Mouse (Mus musculus) frontal cortex, postnatal 10 days (tissue): ENCODE results near the gene Mapk3.

Experiments used
- DNase-seq, 2 experiments: peaks; one replicate each; pipeline ENCODE4 v3.0.0; 2022; ENCODE audit warnings: low spot score in 2 of 2, mixed read lengths in 1 of 2

Gene Mapk3

DNA sequence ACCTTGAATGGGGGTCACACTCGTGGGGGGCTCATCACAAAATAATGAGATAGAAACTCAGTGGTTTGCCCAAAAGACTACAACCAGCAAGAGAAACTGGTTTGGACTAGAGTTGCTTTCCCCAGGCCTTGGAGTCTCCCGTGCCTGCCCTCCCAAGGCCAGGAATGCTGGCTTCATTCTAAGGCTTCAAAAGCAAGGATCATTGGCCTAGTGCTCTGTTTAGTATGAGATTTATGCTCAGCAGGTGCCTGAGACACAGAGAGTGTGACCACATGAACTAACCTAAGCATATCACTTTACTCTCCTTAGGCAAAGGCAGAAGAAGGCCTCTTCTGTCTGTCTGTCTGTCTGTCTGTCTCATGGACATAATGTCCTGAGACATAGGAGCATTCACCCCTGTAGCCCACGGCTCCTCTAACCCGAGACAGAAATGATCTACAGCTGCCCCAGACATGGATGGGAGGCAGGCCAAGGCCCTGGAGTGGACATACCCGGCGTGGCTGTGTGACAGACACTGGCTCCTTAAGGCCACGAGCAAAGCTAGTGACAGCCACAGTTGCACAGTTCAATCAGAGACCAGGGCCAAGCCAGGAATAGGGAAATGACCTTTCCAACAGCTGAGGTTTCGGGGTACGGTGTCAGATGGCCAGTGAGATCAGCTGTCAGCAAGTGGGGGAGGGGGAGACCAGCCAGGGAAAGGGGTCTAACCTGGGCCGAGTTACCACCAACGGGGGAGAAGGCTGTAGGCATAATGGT lies 42.9 kb downstream of the Mapk3 start:
- no peak for DNase-seq

DNA sequence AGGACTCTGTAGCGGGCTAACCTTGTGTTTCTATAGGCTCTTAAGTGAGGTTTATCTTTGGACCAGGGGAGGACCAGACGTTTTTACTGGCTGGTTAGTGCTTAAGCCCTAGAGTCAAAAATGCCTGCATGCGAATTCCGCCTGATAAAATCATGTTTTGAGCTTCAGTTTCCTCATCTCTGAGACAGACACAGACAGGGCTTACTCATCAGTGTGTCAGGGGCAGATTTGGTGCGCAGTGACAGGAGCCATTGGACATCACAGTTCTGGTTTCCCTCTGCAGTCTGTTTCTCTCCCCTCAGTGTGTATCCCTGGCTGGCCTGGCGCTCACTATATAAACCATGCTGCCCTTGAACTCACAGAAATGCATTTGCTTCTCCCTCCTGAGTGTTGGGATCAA lies 43.8 kb downstream of the Mapk3 start:
- DNase-seq = no peak

DNA sequence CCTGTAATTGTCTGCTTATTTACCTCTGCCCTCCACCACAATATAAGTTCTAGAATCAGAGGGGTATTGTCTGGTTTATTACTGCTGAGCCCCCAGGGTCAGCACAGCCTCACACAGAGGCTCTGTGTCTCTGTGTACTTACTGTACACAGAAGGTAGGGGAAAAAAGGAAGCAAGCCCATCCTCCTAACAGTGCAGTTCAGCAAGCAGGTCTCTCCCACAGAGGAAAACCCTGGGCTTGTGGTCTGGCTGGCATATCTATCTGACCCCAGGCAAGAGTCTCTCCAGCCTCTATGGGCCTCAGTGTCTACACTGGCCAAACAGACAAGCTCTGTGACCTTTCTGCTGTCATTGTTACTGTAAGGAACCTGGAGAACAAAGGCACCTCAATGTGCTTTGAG lies 44.4 kb downstream of the Mapk3 start:
- DNase-seq = no peak

GRCm38 (mm10) chr7:126806956-126807355 lies 47.6 kb downstream of the Mapk3 start:
- DNase-seq = no peak

GRCm38 (mm10) chr7:126807405-126807804 lies 48.0 kb downstream of the Mapk3 start:
- DNase-seq = no peak

- peak; percentile 72 to 86 for DNase-seq
Measured at GRCm38 (mm10) chr7:126808703-126809455, 49.5 kb downstream of the Mapk3 start.

DNA sequence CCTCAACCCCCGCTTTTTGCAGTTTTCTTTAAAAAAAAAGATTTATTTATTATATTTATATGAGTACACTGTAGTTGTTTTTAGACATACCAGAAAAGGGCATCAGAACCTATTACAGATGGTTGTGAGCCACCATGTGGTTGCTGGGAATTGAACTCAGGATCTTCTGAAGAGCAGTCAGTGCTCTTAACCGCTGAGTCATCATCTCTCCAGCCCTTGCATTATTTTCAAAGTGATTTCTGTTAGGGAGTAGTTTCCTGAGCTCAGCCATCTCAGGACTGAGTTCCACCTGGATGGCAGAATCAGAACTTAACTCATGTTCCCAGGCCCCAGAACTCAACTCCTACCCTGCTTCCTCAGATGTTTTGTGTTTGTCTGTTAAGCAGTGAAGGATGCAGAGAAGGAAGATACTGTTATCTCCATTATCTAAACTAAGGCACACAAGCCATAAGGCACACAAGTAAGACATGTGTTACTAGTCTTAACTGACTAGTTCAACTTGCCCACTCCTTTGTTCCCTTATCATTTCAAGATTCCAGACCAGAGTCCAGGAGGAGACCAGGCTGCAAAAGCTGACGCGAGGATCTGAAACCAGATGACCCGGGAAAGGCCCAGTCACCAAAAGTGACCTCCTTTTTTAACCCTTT lies 50.4 kb downstream of the Mapk3 start:
- no peak for DNase-seq
